In genomic region chr16:40509146-40510030, GRCm38 (mm10) we compare ENCODE assay signal across 10 mouse cellular contexts.
A peak's percentile ranks its signal among the peaks of the same experiment; 100 is the strongest.
DNase-seq lines count a peak whose midpoint lies in the region; ATAC-seq and TF ChIP-seq lines count a peak whose summit lies in the region.
"Had no signal": no experiment of that assay in that cellular context is flagged by ENCODE, and none has a peak within 500 bp of the region (broad histone marks: within the 10 kb centered on the region; RNA-seq: fewer than 3 reads in every experiment).

No protein-coding gene starts in this region.

- peaks cover 3% of the 10 kb centered on the region for H3K4me1 ChIP-seq in neural tube, embryonic 13.5 days (replicated peaks)
- H3K4me1 ChIP-seq in hindbrain, embryonic 16.5 days (ENCODE audit: control insufficient read depth, insufficient read depth, low read depth, low read length) = peaks cover 3% of the 10 kb centered on the region; the same call in 1 of the 2 replicates
- H3K4me1 ChIP-seq in midbrain, embryonic 12.5 days = peaks cover 2% of the 10 kb centered on the region; the same call in 1 of the 2 replicates
- H3K4me1 ChIP-seq in liver, postnatal 0 days (ENCODE audit: insufficient read depth) = no peaks in the 10 kb centered on the region

- no peak overlapping the region for H3K27ac ChIP-seq in neural tube, embryonic 13.5 days (replicated peaks)
- peak overlapping the region; percentile 44 for H3K27ac ChIP-seq in hindbrain, embryonic 16.5 days (ENCODE audit: low read depth, low read length)
- H3K27ac ChIP-seq in midbrain, embryonic 12.5 days (replicated peaks) = 0 out of 2 replicates have a peak overlapping the region, but pooled peaks have one; percentile 56
- H3K27ac ChIP-seq in liver, postnatal 0 days (ENCODE audit: low read depth) = no peak overlapping the region

- TF ChIP-seq EP300 in liver, postnatal 0 days (IDR thresholded peaks at IDR 0.05; ENCODE audit: low read depth) = no peak

- 66% methylated on average over 7 of the region's 7 CpGs for WGBS in neural tube, embryonic 13.5 days
- WGBS in hindbrain, embryonic 16.5 days = 55% methylated on average over 7 of the region's 7 CpGs
- 56% methylated on average over 7 of the region's 7 CpGs for WGBS in midbrain, embryonic 12.5 days
- WGBS in liver, postnatal 0 days (ENCODE audit: insufficient replicate concordance) = 78% methylated on average over 7 of the region's 7 CpGs

- H3K27me3 ChIP-seq in neural tube, embryonic 13.5 days = no peaks in the 10 kb centered on the region
- H3K27me3 ChIP-seq in hindbrain, embryonic 16.5 days (replicated peaks; ENCODE audit: control insufficient read depth, insufficient read depth, low read length) = no peaks in the 10 kb centered on the region
- no peaks in the 10 kb centered on the region for H3K27me3 ChIP-seq in midbrain, embryonic 12.5 days
- no peaks in the 10 kb centered on the region for H3K27me3 ChIP-seq in liver, postnatal 0 days (ENCODE audit: insufficient read depth, low read length)

- H3K9ac ChIP-seq in neural tube, embryonic 13.5 days = no peak overlapping the region
- H3K9ac ChIP-seq in hindbrain, embryonic 16.5 days (ENCODE audit: low read depth, low read length) = no peak overlapping the region
- H3K9ac ChIP-seq in midbrain, embryonic 12.5 days (replicated peaks) = no peak overlapping the region
- no peak overlapping the region for H3K9ac ChIP-seq in liver, postnatal 0 days (replicated peaks)

- 0 out of 2 replicates have a peak, but pooled peaks have one; percentile 65 for ATAC-seq in neural tube, embryonic 13.5 days (ENCODE audit: low read depth)
- ATAC-seq in hindbrain, embryonic 16.5 days = peak; percentile 97
- ATAC-seq in midbrain, embryonic 12.5 days (ENCODE audit: low FRiP score, low read depth) = peak; percentile 85
- ATAC-seq in liver, postnatal 0 days = no peak

- H3K9me3 ChIP-seq in neural tube, embryonic 13.5 days = no peaks in the 10 kb centered on the region
- H3K9me3 ChIP-seq in hindbrain, embryonic 16.5 days (ENCODE audit: control insufficient read depth, low read length) = no peaks in the 10 kb centered on the region
- H3K9me3 ChIP-seq in midbrain, embryonic 12.5 days = no peaks in the 10 kb centered on the region
- H3K9me3 ChIP-seq in liver, postnatal 0 days (ENCODE audit: low read length) = no peaks in the 10 kb centered on the region
- H3K9me3 ChIP-seq: G1E had no signal

- no peak for TF ChIP-seq CTCF in liver, postnatal 0 days (IDR thresholded peaks at IDR 0.05; ENCODE audit: low read depth)

- H3K36me3 ChIP-seq in neural tube, embryonic 13.5 days = no peaks in the 10 kb centered on the region
- H3K36me3 ChIP-seq in hindbrain, embryonic 16.5 days (ENCODE audit: control insufficient read depth, insufficient read depth, low read length) = no peaks in the 10 kb centered on the region
- no peaks in the 10 kb centered on the region for H3K36me3 ChIP-seq in midbrain, embryonic 12.5 days
- no peaks in the 10 kb centered on the region for H3K36me3 ChIP-seq in liver, postnatal 0 days (replicated peaks; ENCODE audit: insufficient read depth, low read length)
- H3K36me3 ChIP-seq: G1E had no signal

- no peak overlapping the region for H3K4me3 ChIP-seq in neural tube, embryonic 13.5 days
- no peak overlapping the region for H3K4me3 ChIP-seq in hindbrain, embryonic 16.5 days (ENCODE audit: low read length)
- H3K4me3 ChIP-seq in midbrain, embryonic 12.5 days = no peak overlapping the region
- no peak overlapping the region for H3K4me3 ChIP-seq in liver, postnatal 0 days (ENCODE audit: low read depth, low read length)

- H3K4me2 ChIP-seq in neural tube, embryonic 13.5 days = no peak overlapping the region
- no peak overlapping the region for H3K4me2 ChIP-seq in hindbrain, embryonic 16.5 days (ENCODE audit: low read length)
- H3K4me2 ChIP-seq in midbrain, embryonic 12.5 days (replicated peaks) = no peak overlapping the region
- no peak overlapping the region for H3K4me2 ChIP-seq in liver, postnatal 0 days (ENCODE audit: low read depth, low read length)

- no peak for DNase-seq in neural tube, embryonic 10.5 days (ENCODE audit: extremely low spot score, low spot score)
- DNase-seq in kidney, adult 11 months = no peak
- DNase-seq in liver, postnatal 0 days = no peak
- no peak for DNase-seq in heart, adult 8-10 months (ENCODE audit: low spot score)
- DNase-seq in thymus, postnatal 0 days (ENCODE audit: low spot score) = no peak
- DNase-seq: thymus, postnatal 36 days had no signal

Comparison
In these comparisons a context has a peak if more than half of its experiments do, and no peak if none do; other contexts are left out.
1. H3K27ac ChIP-seq: peak in hindbrain, embryonic 16.5 days (single experiment) and midbrain, embryonic 12.5 days (single experiment); none in neural tube, embryonic 13.5 days (single experiment) and liver, postnatal 0 days (single experiment).